Mouse (Mus musculus): ENCODE measurements around the gene Cldn3.

The Cldn3 gene

DNA sequence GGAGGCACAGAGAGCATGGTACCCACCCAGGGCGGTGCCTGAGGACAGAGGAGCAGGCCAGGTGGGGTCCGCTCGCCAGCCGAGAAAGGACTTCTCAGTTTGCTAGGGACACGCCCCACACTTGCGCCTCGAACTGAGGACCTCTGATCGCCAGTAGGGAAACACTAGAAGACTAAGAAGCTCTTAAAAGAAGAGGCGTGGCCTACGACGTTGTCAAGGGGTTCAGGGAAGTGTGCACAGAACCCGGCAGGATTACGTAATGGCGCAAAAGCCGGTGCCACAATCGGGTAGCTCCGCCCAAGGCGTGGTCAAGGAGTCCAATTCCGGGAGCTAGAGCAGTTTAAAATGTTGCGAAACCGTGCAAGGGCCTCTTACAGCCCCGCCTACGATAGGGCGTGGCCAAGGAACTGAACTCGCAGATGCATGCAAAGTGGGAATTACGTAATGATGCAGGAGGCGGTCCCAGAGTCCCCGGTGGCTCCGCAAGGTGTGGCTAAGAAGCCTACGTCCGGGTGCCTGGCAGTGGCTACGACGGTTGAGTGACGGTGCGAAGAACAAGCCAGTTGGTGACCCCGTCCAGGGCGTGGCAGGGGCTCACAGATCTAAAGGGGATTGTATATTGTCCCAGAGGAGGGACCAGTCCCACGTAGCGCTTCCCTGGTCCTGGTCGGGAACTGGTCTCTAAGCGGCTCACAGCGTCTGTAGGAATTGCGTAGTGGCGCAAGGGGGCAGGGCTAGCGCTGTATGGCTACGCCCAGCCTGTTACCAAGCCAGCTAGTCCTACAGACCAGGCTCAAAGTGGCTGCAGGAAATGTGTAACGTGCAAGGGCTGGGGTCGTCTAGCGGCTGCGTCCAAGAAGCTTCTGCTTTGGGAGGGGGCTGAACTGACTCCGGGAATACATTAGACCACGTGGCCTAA, 22.9 kb downstream of the Cldn3 start, which contains the start of gene Abhd11:
Abhd11 (plus strand) TSS at position 482 of the 919 bp plus-strand sequence.
- DNase-seq (ENCODE audit: low read depth, low spot score) = peak; percentile 100
- no peaks in the 10 kb centered on the region for H3K27me3 ChIP-seq (ENCODE audit: control insufficient read depth, insufficient read depth, low read length, poor library complexity, severe bottlenecking)
- no peaks in the 10 kb centered on the region; the same call in 1 of the 2 replicates for H3K36me3 ChIP-seq (ENCODE audit: control insufficient read depth, insufficient read depth, low read length, poor library complexity, severe bottlenecking)

DNA sequence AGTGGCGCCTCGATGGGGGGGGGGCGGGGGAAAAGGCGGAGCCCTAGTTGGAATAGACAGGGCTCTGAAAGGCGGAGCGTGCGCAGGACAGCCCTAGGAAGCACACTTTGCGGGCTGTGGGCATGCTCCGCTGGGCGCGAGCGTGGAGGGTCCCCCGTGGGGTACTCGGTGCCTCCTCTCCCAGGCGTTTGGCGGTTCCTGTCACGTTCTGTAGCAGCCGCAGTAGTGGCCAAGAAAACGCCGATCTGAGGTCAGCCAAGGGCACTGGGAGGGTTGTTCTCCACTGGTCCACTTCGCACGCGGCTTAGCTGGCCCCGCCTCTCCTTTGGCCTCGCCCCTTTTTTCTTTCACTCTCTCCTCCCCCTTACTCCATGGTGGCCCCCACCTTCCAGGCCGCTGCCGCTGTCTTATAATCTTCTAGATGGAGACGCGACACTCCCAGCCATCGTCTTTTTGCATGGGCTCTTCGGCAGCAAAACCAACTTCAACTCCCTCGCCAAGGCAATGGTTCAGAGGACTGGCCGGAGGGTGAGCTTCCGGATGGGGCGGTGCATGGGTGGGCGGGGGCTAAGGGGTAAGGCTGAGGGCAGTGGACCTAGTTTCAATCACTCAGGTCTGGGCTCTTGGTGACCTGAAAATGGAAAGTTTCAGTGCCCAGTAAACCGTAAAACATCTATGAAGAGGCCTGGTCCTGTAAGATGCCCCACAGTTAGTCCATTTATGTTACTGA, 23.7 kb downstream of the Cldn3 start:
- Histone ChIP-seq H3K27me3 (ENCODE audit: control insufficient read depth, insufficient read depth, low read length, poor library complexity, severe bottlenecking) (no peaks in the 10 kb centered on the region), H3K36me3 (ENCODE audit: control insufficient read depth, insufficient read depth, low read length, poor library complexity, severe bottlenecking) (no peaks in the 10 kb centered on the region; the same call in 1 of the 2 replicates)
- DNase-seq (ENCODE audit: low read depth, low spot score) = peak; percentile 91

DNA sequence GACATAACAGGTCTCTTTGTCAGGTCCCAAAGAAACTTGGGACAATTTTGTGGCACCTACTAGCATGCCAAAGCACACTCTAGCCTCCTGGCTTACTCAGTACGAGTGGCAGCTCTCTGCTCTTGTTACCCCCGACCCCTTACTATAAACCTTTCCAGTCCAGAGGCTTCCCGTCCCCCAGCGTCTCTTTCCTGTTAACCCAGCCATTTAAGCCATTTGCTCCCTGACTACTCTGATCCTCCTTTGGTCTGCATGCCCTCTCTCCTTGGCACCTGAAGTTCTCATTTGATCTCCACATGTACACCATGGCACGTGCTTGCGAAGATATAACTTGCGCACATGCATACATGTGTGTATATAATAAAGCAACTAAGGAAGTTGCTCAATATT, 24.3 kb downstream of the Cldn3 start:
- H3K27me3 ChIP-seq (ENCODE audit: control insufficient read depth, insufficient read depth, low read length, poor library complexity, severe bottlenecking) = no peaks in the 10 kb centered on the region
- no peak for DNase-seq (ENCODE audit: low read depth, low spot score)
- no peaks in the 10 kb centered on the region; the same call in 1 of the 2 replicates for H3K36me3 ChIP-seq (ENCODE audit: control insufficient read depth, insufficient read depth, low read length, poor library complexity, severe bottlenecking)

DNA sequence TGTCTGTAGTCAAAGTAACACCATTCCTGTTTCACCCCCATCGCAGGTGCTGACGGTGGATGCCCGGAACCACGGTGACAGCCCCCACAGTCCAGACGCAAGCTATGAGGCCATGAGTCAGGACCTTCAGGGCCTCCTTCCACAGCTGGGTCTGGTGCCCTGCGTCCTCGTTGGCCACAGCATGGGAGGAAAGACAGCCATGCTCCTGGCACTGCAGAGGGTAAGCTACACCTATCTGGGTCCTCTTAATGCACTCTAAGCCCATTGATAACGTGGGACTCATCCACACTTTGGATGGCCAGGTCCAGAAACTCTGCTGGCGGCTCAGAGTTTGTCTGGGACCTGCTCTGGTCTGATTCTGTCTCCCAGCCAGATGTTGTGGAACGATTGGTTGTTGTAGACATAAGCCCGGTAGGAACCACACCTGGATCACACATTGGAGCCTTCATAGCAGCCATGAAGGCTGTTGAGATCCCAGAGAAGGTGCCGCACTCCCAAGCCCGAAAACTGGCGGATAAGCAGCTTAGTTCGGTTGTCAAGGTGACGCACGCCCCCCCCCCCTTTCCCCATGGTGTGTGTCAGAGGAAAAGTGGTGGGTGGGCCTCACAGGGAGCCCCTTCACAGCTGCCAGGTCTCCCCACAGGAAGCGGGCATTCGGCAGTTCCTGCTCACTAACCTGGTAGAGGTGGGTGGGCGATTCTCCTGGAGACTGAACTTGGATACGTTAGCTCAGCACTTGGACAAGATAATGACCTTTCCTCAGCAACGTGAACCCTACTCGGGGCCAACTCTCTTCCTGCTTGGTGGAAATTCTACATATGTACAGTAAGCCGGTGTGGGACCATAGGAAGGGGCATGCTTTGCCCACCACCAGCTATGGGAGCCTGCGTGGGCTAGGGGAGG, 25.1 kb downstream of the Cldn3 start:
- Histone ChIP-seq H3K27me3 (ENCODE audit: control insufficient read depth, insufficient read depth, low read length, poor library complexity, severe bottlenecking) (no peaks in the 10 kb centered on the region), H3K36me3 (ENCODE audit: control insufficient read depth, insufficient read depth, low read length, poor library complexity, severe bottlenecking) (no peaks in the 10 kb centered on the region; the same call in 1 of the 2 replicates)
- DNase-seq (ENCODE audit: low read depth, low spot score) = no peak

DNA sequence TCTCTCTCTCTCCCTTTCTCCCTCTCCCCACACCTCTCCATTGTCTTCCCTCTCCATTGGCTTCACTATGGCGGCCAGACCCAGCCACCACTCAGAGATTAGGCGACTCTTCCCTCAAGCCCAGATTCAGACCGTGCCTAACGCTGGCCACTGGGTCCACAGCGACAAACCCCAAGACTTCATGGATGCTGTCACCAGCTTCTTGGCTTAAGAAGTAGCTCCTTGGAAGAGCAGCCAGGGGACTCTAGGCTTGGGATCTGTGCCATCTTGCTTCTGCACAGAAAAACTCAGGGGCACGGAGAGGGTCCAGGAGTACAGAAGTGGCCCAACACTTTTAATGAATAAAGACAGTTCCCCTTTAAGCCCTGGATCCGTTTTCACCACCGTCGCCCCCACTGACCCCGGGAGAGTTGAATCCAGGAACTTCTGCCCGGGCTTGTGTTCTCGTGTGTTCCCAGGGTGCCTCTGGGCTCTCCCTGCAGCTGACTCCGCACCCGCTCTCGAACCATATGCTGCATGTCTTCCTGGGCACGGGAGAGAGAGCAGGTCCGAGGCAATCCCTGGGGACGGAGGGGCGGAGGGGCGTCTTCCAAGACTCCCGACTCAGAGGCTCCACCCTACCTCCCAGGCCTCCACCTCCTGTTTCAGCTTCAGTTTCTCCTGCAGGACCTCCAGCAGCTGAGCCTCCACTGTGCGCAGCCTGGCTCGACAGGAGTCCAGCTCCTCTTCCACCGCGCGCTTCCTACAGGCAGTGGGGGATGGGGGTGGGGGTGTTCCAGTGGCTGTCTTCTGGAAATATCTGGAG, 26.0 kb downstream of the Cldn3 start:
- Histone ChIP-seq H3K36me3 (ENCODE audit: control insufficient read depth, insufficient read depth, low read length, poor library complexity, severe bottlenecking) (no peaks in the 10 kb centered on the region; the same call in 1 of the 2 replicates), H3K27me3 (ENCODE audit: control insufficient read depth, insufficient read depth, low read length, poor library complexity, severe bottlenecking) (no peaks in the 10 kb centered on the region)
- no peak for DNase-seq (ENCODE audit: low read depth, low spot score)

DNA sequence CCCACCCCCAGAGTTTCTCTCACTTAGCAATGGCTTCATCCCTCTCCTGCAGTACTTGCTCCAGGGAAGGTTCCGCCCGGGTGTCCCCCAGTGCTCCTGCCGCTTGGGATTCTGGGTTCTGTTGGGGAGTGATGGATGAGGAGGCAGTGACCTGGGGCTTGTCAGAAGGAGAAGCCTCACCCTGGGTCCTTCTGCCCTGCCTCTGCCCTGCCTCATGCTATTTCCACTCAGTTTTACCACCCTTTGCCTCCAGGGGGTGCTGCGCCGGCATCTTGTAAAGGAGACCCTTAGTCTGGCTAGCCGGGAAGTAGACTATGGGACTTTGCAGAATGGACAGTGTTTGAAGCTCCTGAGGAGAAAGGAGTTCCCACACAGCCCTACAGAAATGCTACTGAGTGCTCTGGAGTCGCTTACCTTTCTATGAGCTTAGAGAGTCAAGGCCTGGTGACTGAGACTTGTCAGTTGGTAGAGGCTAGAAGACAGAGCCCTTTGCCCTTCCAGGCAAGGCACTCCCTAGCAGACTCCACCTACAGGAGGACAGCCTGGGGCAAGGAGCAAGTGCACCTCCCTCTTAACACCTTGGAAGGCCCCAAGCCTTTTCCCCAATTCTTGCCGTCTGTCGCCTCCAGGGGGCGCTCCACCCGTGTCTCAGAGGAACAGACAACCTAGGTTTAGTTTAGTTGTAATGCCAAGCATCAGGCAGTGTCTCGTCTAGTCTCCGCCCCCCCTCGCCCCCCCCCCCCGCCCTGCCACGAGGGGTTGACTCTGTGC, 26.8 kb downstream of the Cldn3 start:
- H3K36me3 ChIP-seq (ENCODE audit: control insufficient read depth, insufficient read depth, low read length, poor library complexity, severe bottlenecking) = no peaks in the 10 kb centered on the region; the same call in 1 of the 2 replicates
- no peaks in the 10 kb centered on the region for H3K27me3 ChIP-seq (ENCODE audit: control insufficient read depth, insufficient read depth, low read length, poor library complexity, severe bottlenecking)
- peak; percentile 87 for DNase-seq (ENCODE audit: low read depth, low spot score)

DNA sequence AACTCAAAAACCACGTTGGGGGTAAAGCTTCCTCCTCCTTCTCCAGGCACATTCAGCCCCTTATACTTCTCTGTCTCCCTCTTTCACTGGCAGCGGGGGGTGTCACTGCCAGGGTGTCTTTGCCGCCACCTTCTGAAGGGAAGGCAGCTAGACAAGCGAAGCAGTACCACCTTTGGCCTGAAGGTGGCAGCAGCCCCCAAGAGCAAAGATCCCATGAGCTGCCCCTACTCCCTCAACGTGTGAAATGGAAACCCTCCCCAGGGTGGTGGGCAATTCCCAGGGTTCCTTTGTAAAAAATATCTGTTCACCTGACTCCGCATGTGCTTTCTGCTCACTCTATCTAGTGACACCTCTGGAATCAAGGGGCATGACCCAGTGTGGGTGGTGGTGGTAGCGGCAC, 29.5 kb downstream of the Cldn3 start:
- no peaks in the 10 kb centered on the region for H3K27me3 ChIP-seq (ENCODE audit: control insufficient read depth, insufficient read depth, low read length, poor library complexity, severe bottlenecking)
- no peaks in the 10 kb centered on the region; the same call in 1 of the 2 replicates for H3K36me3 ChIP-seq (ENCODE audit: control insufficient read depth, insufficient read depth, low read length, poor library complexity, severe bottlenecking)
- DNase-seq (ENCODE audit: low read depth, low spot score) = peak; percentile 93

DNA sequence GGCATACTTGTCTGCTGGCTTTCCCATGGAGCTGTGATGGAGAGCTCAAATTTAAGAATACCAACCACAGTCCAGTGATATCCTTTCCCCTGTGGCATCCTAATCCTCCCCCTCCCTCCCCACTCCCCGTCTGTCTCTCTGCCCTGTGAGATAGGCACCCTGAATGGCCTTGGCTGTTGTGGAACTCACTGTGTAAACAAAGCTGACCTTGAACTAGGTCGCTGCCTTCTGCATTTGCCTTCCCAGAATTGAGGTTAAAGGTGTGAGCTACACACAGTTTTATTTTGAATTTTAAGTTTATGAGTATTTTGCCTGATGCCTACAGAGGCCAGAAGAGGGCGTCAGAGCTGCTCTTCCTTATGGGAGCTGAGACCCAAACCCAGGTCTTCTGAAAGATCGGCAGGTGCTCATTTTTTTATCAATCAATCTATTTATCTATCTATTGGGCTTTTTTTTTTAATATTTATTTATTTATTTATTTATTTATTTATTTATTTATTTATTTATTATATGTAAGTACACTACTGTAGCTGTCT, 30.3 kb downstream of the Cldn3 start:
- no peak for DNase-seq (ENCODE audit: low read depth, low spot score)
- no peaks in the 10 kb centered on the region; the same call in 1 of the 2 replicates for H3K36me3 ChIP-seq (ENCODE audit: control insufficient read depth, insufficient read depth, low read length, poor library complexity, severe bottlenecking)
- no peaks in the 10 kb centered on the region for H3K27me3 ChIP-seq (ENCODE audit: control insufficient read depth, insufficient read depth, low read length, poor library complexity, severe bottlenecking)

DNA sequence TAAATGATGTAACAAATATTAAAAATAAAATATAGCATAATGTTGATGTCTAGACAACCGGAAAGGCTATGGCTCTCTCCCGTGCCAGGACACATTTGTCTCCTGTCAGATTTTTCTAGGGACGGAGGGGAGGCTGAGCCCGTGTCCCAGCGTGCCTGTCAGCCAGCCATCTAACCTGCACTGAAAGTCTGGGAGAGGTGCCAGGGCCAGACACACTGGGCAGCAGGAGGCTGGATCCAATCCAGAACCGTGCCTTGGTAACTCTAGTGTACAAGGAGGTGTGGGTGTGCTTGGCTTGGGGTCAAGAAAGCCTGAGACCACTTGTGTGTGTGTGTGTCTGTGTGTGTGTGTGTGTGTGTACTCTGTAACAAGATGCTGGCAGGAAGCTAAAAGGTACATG, 35.8 kb downstream of the Cldn3 start:
- Histone ChIP-seq H3K36me3 (ENCODE audit: control insufficient read depth, insufficient read depth, low read length, poor library complexity, severe bottlenecking) (no peaks in the 10 kb centered on the region), H3K27me3 (ENCODE audit: control insufficient read depth, insufficient read depth, low read length, poor library complexity, severe bottlenecking) (no peaks in the 10 kb centered on the region)
- no peak for DNase-seq (ENCODE audit: low read depth, low spot score)

DNA sequence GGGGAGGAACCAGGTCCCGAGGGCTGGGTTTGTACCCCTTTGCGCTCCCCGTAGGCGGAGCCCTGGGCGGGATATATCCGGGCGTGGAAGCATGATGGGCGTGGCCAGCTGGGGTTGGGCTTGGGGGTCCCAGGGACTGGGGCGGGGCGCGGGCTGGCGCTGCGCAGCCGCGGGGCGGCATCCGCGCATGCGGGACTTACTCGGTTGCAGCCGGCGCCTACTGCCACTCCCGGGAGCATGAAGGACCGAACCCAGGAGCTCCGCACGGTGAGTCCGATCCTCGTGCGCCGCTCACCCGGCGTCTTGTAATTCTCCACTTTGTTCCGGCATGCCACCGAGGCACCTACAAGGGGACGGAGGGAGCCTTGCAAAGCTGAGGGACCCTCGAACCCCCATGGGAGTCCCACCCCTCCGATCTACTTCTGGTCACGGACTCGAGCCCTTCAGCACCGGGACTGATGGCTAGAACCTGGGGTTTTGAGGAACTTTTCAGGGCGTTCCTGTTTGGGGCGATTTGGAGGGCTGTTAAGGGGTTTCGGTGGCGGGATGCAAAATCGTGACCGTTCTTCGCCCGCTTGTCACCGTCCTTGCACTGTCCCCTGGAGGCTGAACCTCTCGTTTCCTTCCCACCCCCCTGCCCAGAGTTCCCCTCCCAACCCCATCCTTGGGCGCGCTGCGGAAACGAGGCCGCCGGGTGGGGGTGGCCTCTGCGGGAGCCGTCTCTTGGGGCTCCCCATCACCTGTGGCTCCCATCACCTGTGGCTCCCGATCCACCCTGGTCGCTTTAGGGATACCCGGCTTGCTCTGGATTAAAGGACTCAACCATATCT, 37.5 kb downstream of the Cldn3 start, which contains the start of gene Stx1a:
Stx1a (plus strand) TSS at position 139 of the 830 bp plus-strand sequence.
- DNase-seq (ENCODE audit: low read depth, low spot score) = peak; percentile 73
- Histone ChIP-seq H3K36me3 (ENCODE audit: control insufficient read depth, insufficient read depth, low read length, poor library complexity, severe bottlenecking) (no peaks in the 10 kb centered on the region), H3K27me3 (ENCODE audit: control insufficient read depth, insufficient read depth, low read length, poor library complexity, severe bottlenecking) (no peaks in the 10 kb centered on the region)

DNA sequence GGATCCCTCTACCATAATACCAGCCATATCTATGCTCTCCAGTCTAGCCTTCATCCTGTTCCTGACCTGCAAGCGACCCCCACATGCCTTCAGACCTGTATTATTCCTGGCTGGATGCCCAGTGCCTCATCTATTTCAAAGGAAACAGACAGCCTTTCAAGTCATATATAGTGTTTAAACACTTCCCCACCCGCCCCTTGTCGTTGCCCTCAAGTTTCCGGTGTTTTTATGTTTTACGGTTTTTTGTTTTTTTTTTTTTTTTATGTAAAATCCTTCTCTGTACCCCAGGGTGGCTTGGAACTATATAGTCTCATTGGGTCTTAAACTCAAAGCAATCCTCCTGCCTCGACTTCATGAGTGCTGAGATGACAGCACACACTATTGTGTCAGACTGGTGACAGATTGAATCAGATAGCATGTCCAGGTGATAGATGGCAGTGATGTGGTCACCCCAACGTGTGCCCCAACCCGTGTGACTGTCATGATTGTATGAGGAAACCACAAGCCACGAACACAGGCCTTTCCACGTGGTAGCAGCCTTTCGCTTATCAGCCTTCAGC, 38.7 kb downstream of the Cldn3 start:
- peak; percentile 55 for DNase-seq (ENCODE audit: low read depth, low spot score)
- Histone ChIP-seq H3K36me3 (ENCODE audit: control insufficient read depth, insufficient read depth, low read length, poor library complexity, severe bottlenecking) (no peaks in the 10 kb centered on the region), H3K27me3 (ENCODE audit: control insufficient read depth, insufficient read depth, low read length, poor library complexity, severe bottlenecking) (no peaks in the 10 kb centered on the region)

DNA sequence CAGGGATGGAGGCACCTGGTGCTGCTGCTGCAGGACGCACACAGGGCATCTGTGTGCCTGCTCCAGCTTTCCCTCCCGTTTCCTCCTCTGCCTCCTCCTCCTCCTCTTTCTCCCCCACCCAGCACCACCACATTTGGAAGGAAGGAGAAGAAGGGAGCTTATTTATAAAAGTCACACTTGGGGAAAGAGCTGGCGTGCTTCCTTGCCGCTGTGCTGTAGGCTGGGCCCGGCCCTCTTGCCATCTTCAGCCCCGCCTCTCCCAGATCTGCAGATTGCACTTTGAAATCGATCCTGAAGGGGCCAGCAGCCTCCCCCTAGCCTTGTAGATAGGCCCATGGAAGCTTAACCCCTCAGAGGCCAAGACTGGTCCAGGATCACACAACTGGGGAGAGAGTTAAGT, 39.9 kb downstream of the Cldn3 start:
- Histone ChIP-seq H3K36me3 (ENCODE audit: control insufficient read depth, insufficient read depth, low read length, poor library complexity, severe bottlenecking) (no peaks in the 10 kb centered on the region), H3K27me3 (ENCODE audit: control insufficient read depth, insufficient read depth, low read length, poor library complexity, severe bottlenecking) (no peaks in the 10 kb centered on the region)
- no peak for DNase-seq (ENCODE audit: low read depth, low spot score)

Measured in splenic B cell, adult 2 months (primary cell).